Mouse (Mus musculus): Measurements from ENCODE around the gene Becn1. TPM values are rescaled to one million over a fixed set of nuclear protein-coding genes. Genes with fewer than 3 reads are reported as not detected.
"Not testable (repeated sequence)": the region's sequence is repeated elsewhere in the genome, so short reads cannot be mapped to it uniquely, and the experiment has no call there.

The Becn1 gene
- total and polyA plus RNA-seq, 2 experiments from 2014 or later: 88.2 to 107 TPM

GRCm38 (mm10) chr11:101326147-101326546 lies 24.1 kb upstream of the Becn1 start:
- DNase-seq (ENCODE audit: low spot score) (no peak), ATAC-seq (ENCODE audit: insufficient read depth, low read depth) (no peak)
- Histone ChIP-seq H3K4me2 (ENCODE audit: low read depth, low read length) (no peak overlapping the region), H3K27me3 (ENCODE audit: control insufficient read depth, insufficient read depth, low read length) (no peaks in the 10 kb centered on the region), H3K9me3 (replicated peaks; ENCODE audit: control insufficient read depth, low read length) (no peaks in the 10 kb centered on the region), H3K27ac (ENCODE audit: low read depth) (no peak overlapping the region), H3K9ac (replicated peaks; ENCODE audit: low read depth, low read length) (no peak overlapping the region), H3K4me3 (ENCODE audit: low read depth, low read length) (no peak overlapping the region), H3K4me1 (ENCODE audit: control insufficient read depth, insufficient read depth) (peaks cover 10% of the 10 kb centered on the region; the same call in 1 of the 2 replicates), H3K36me3 (replicated peaks; ENCODE audit: control insufficient read depth, insufficient read depth, low read length) (peaks cover 33% of the 10 kb centered on the region)
- TF ChIP-seq CTCF (IDR thresholded peaks at IDR 0.05; ENCODE audit: low read depth): no peak
- TF ChIP-seq EP300 (IDR thresholded peaks at IDR 0.05; ENCODE audit: low read depth): no peak
- WGBS: 85% methylated on average over 11 of the region's 11 CpGs

GRCm38 (mm10) chr11:101325201-101325600 lies 23.1 kb upstream of the Becn1 start:
- not testable (repeated sequence) for H3K9ac ChIP-seq (replicated peaks; ENCODE audit: low read depth, low read length); DNase-seq (ENCODE audit: low spot score); H3K4me2 ChIP-seq (ENCODE audit: low read depth, low read length); H3K9me3 ChIP-seq (replicated peaks; ENCODE audit: control insufficient read depth, low read length); H3K4me1 ChIP-seq (ENCODE audit: control insufficient read depth, insufficient read depth); ATAC-seq (ENCODE audit: insufficient read depth, low read depth); H3K27me3 ChIP-seq (ENCODE audit: control insufficient read depth, insufficient read depth, low read length); H3K4me3 ChIP-seq (ENCODE audit: low read depth, low read length); H3K27ac ChIP-seq (ENCODE audit: low read depth)
- peaks cover 42% of the 10 kb centered on the region for H3K36me3 ChIP-seq (replicated peaks; ENCODE audit: control insufficient read depth, insufficient read depth, low read length)
- WGBS: 89% methylated on average over 11 of the region's 11 CpGs

- DNase-seq (ENCODE audit: low spot score) (no peak), ATAC-seq (ENCODE audit: insufficient read depth, low read depth) (no peak)
- Histone ChIP-seq H3K4me1 (ENCODE audit: control insufficient read depth, insufficient read depth) (peaks cover 10% of the 10 kb centered on the region; the same call in 1 of the 2 replicates), H3K9me3 (replicated peaks; ENCODE audit: control insufficient read depth, low read length) (no peaks in the 10 kb centered on the region), H3K4me3 (ENCODE audit: low read depth, low read length) (no peak within 1 kb of the TSS), H3K9ac (replicated peaks; ENCODE audit: low read depth, low read length) (no peak within 1 kb of the TSS), H3K27me3 (ENCODE audit: control insufficient read depth, insufficient read depth, low read length) (no peaks in the 10 kb centered on the region), H3K36me3 (replicated peaks; ENCODE audit: control insufficient read depth, insufficient read depth, low read length) (peaks cover 46% of the 10 kb centered on the region), H3K4me2 (ENCODE audit: low read depth, low read length) (no peak within 1 kb of the TSS), H3K27ac (ENCODE audit: low read depth) (no peak within 1 kb of the TSS)
- TF ChIP-seq EP300 (IDR thresholded peaks at IDR 0.05; ENCODE audit: low read depth): no peak
- TF ChIP-seq CTCF (IDR thresholded peaks at IDR 0.05; ENCODE audit: low read depth): no peak
- 82% methylated on average over 5 of the region's 5 CpGs for WGBS
These were observed 22.7 kb upstream of the Becn1 start, which contains the start of gene Aoc2 for GRCm38 (mm10) chr11:101324763-101325162. Gene Aoc2, plus strand, starts transcription at chr11:101325063.

- no peak overlapping the region for H3K4me2 ChIP-seq (ENCODE audit: low read depth, low read length)
- H3K4me1 ChIP-seq (ENCODE audit: control insufficient read depth, insufficient read depth): peaks cover 2% of the 10 kb centered on the region; the same call in 1 of the 2 replicates
- H3K27ac ChIP-seq (ENCODE audit: low read depth): no peak overlapping the region
- TF ChIP-seq CTCF (IDR thresholded peaks at IDR 0.05; ENCODE audit: low read depth): peak; percentile 97
- no peak for TF ChIP-seq EP300 (IDR thresholded peaks at IDR 0.05; ENCODE audit: low read depth)
- H3K36me3 ChIP-seq (replicated peaks; ENCODE audit: control insufficient read depth, insufficient read depth, low read length): peaks cover 58% of the 10 kb centered on the region
- no peak overlapping the region for H3K4me3 ChIP-seq (ENCODE audit: low read depth, low read length)
- no peak overlapping the region for H3K9ac ChIP-seq (replicated peaks; ENCODE audit: low read depth, low read length)
- H3K9me3 ChIP-seq (replicated peaks; ENCODE audit: control insufficient read depth, low read length): no peaks in the 10 kb centered on the region
- no peaks in the 10 kb centered on the region for H3K27me3 ChIP-seq (ENCODE audit: control insufficient read depth, insufficient read depth, low read length)
- DNase-seq (ENCODE audit: low spot score) (peak; percentile 80), ATAC-seq (ENCODE audit: insufficient read depth, low read depth) (peak; percentile 61)
- WGBS: 4% methylated on average over 4 of the region's 4 CpGs
These were observed 21.5 kb upstream of the Becn1 start for GRCm38 (mm10) chr11:101323609-101324008.

- peak overlapping the region; percentile 89 for H3K4me2 ChIP-seq (ENCODE audit: low read depth, low read length)
- H3K4me1 ChIP-seq (ENCODE audit: control insufficient read depth, insufficient read depth): peaks cover 3% of the 10 kb centered on the region; the same call in 1 of the 2 replicates
- TF ChIP-seq CTCF (IDR thresholded peaks at IDR 0.05; ENCODE audit: low read depth): no peak
- TF ChIP-seq EP300 (IDR thresholded peaks at IDR 0.05; ENCODE audit: low read depth): no peak
- peak overlapping the region; percentile 60 for H3K27ac ChIP-seq (ENCODE audit: low read depth)
- peak overlapping the region; percentile 93 for H3K4me3 ChIP-seq (ENCODE audit: low read depth, low read length)
- WGBS: under 1% methylated on average over 17 of the region's 17 CpGs
- H3K27me3 ChIP-seq (ENCODE audit: control insufficient read depth, insufficient read depth, low read length): no peaks in the 10 kb centered on the region
- ATAC-seq (ENCODE audit: insufficient read depth, low read depth): peak; percentile 34
- DNase-seq (ENCODE audit: low spot score): no peak
- H3K9ac ChIP-seq (replicated peaks; ENCODE audit: low read depth, low read length): peak overlapping the region; percentile 86
- no peaks in the 10 kb centered on the region for H3K9me3 ChIP-seq (replicated peaks; ENCODE audit: control insufficient read depth, low read length)
- peaks cover 33% of the 10 kb centered on the region for H3K36me3 ChIP-seq (replicated peaks; ENCODE audit: control insufficient read depth, insufficient read depth, low read length)
These were observed 14.4 kb upstream of the Becn1 start for GRCm38 (mm10) chr11:101316501-101316917.
